Mouse (Mus musculus) midbrain, embryonic 13.5 days (tissue): ENCODE results near the gene Cbr2. TPM values are rescaled to one million over a fixed set of nuclear protein-coding genes. Genes with fewer than 3 reads are reported as not detected.

Experiments
- ATAC-seq: fragments of 200-750 bp; cut with Nextera tagmentation; 2 replicates; pipeline ENCODE4 v1.8.0; 2017; ENCODE audit warnings: mild to moderate bottlenecking, moderate TSS enrichment, moderate library complexity
- H3K27ac ChIP-seq: fragments of 300-500 bp; sonication (generic); 2 replicates; pipeline ENCODE4 v1.5.1; 2015; ENCODE audit warnings: inconsistent platforms, mild to moderate bottlenecking, moderate library complexity
- H3K27me3 ChIP-seq: fragments of 300-500 bp; sonication (generic); 2 replicates; pipeline ENCODE4 v1.6.1; 2015; ENCODE audit warnings: mild to moderate bottlenecking, inconsistent platforms
- H3K36me3 ChIP-seq: fragments of 300-500 bp; sonication (generic); 2 replicates; pipeline ENCODE4 v1.6.1; 2015; ENCODE audit warnings: mild to moderate bottlenecking, inconsistent platforms
- H3K4me1 ChIP-seq: fragments of 300-500 bp; sonication (generic); replicated peaks from 2 replicates; pipeline ENCODE4 v1.6.1; 2015; ENCODE audit warnings: inconsistent platforms
- H3K4me2 ChIP-seq: fragments of 300-500 bp; sonication (generic); replicated peaks from 2 replicates; pipeline ENCODE4 v1.6.1; 2015; ENCODE audit warnings: moderate library complexity, mild to moderate bottlenecking, inconsistent platforms
- H3K4me3 ChIP-seq: fragments of 300-500 bp; sonication (generic); replicated peaks from 2 replicates; pipeline ENCODE4 v1.5.1; 2015; ENCODE audit warnings: mild to moderate bottlenecking, inconsistent platforms
- H3K9ac ChIP-seq: fragments of 300-500 bp; sonication (generic); replicated peaks from 2 replicates; pipeline ENCODE4 v1.6.1; 2015; ENCODE audit warnings: mild to moderate bottlenecking, inconsistent platforms
- H3K9me3 ChIP-seq: fragments of 300-500 bp; sonication (generic); 2 replicates; pipeline ENCODE4 v1.6.1; 2016; ENCODE audit warnings: mild to moderate bottlenecking, inconsistent platforms
- WGBS: fragments of 180-500 bp; shearing (Covaris S2); methylation state at CpG from one replicate; pipeline ENCODE4 v1.1.7; 2015; 5-methylcytosine and 5-hydroxymethylcytosine counted together
- polyA plus RNA-seq: library from polyadenylated mRNA; unstranded; fragments of >200 nt; fragmentation: Nextera tagmentation; extraction: Ambion mirVana; gene quantifications from 2 replicates; pipeline ENCODE4 v1.2.1, GENCODE M21; 2015

Cbr2 gene
- polyA plus RNA-seq, 1 experiment from 2014 or later, result 0.38 TPM

- ATAC-seq, result peak; percentile 12; the same call in 1 of the 2 replicates
- WGBS, result 17% methylated on average over 8 of the region's 8 CpGs
- H3K27me3 ChIP-seq, result no peaks in the 10 kb centered on the region
- 0 out of 2 replicates have a peak overlapping the region, but pooled peaks have one; percentile 3 for H3K4me2 ChIP-seq
- H3K4me3 ChIP-seq, result no peak overlapping the region
- H3K27ac ChIP-seq, result peak overlapping the region; percentile 61
- H3K4me1 ChIP-seq, result peaks cover 45% of the 10 kb centered on the region
- H3K9ac ChIP-seq, result peak overlapping the region; percentile 42
- no peaks in the 10 kb centered on the region for H3K9me3 ChIP-seq
- peaks cover 45% of the 10 kb centered on the region for H3K36me3 ChIP-seq
Measured at GRCm38 (mm10) chr11:120704486-120705325, 27.2 kb downstream of the Cbr2 start.

- H3K9me3 ChIP-seq, result no peaks in the 10 kb centered on the region
- ATAC-seq, result no peak
- 45% methylated on average over 15 of the region's 15 CpGs for WGBS
- H3K4me2 ChIP-seq, result no peak overlapping the region
- H3K4me3 ChIP-seq, result no peak overlapping the region
- peaks cover 45% of the 10 kb centered on the region for H3K36me3 ChIP-seq
- no peaks in the 10 kb centered on the region for H3K27me3 ChIP-seq
- peak overlapping the region; percentile 42 for H3K9ac ChIP-seq
- H3K27ac ChIP-seq, result 0 out of 2 replicates have a peak overlapping the region, but pooled peaks have one; percentile 25
- peaks cover 45% of the 10 kb centered on the region for H3K4me1 ChIP-seq
Measured at GRCm38 (mm10) chr11:120703696-120704454, 28.0 kb downstream of the Cbr2 start.

GRCm38 (mm10) chr11:120697741-120698140 lies 34.2 kb downstream of the Cbr2 start:
- 68% methylated on average over 10 of the region's 10 CpGs for WGBS
- Histone ChIP-seq H3K4me3 (no peak overlapping the region), H3K4me1 (peaks cover 20% of the 10 kb centered on the region), H3K9ac (no peak overlapping the region), H3K9me3 (no peaks in the 10 kb centered on the region), H3K36me3 (peaks cover 75% of the 10 kb centered on the region), H3K27ac (no peak overlapping the region), H3K4me2 (no peak overlapping the region), H3K27me3 (no peaks in the 10 kb centered on the region)
- no peak for ATAC-seq

GRCm38 (mm10) chr11:120696568-120696967 lies 35.3 kb downstream of the Cbr2 start:
- ATAC-seq, result no peak
- Histone ChIP-seq H3K9me3 (no peaks in the 10 kb centered on the region), H3K27ac (no peak overlapping the region), H3K4me1 (peaks cover 20% of the 10 kb centered on the region), H3K4me3 (no peak overlapping the region), H3K4me2 (no peak overlapping the region), H3K27me3 (no peaks in the 10 kb centered on the region), H3K36me3 (peaks cover 75% of the 10 kb centered on the region), H3K9ac (no peak overlapping the region)
- 92% methylated on average over 6 of the region's 6 CpGs for WGBS

GRCm38 (mm10) chr11:120695641-120696040 lies 36.3 kb downstream of the Cbr2 start:
- H3K36me3 ChIP-seq, result peaks cover 70% of the 10 kb centered on the region
- H3K9ac ChIP-seq, result peak overlapping the region; percentile 39; the same call in 1 of the 2 replicates
- H3K27me3 ChIP-seq, result no peaks in the 10 kb centered on the region
- peak; percentile 72 for ATAC-seq
- peaks cover 20% of the 10 kb centered on the region for H3K4me1 ChIP-seq
- H3K4me2 ChIP-seq, result 0 out of 2 replicates have a peak overlapping the region, but pooled peaks have one; percentile 2
- 35% methylated on average over 12 of the region's 12 CpGs for WGBS
- H3K4me3 ChIP-seq, result no peak overlapping the region
- no peaks in the 10 kb centered on the region for H3K9me3 ChIP-seq
- peak overlapping the region; percentile 80 for H3K27ac ChIP-seq

GRCm38 (mm10) chr11:120695184-120695583 lies 36.7 kb downstream of the Cbr2 start:
- no peak overlapping the region for H3K4me3 ChIP-seq
- ATAC-seq, result peak; percentile 77
- H3K27me3 ChIP-seq, result no peaks in the 10 kb centered on the region
- peaks cover 20% of the 10 kb centered on the region for H3K4me1 ChIP-seq
- no peak overlapping the region for H3K9ac ChIP-seq
- no peak overlapping the region for H3K4me2 ChIP-seq
- H3K27ac ChIP-seq, result peak overlapping the region; percentile 80
- peaks cover 70% of the 10 kb centered on the region for H3K36me3 ChIP-seq
- no peaks in the 10 kb centered on the region for H3K9me3 ChIP-seq
- 28% methylated on average over 4 of the region's 4 CpGs for WGBS

- no peak for ATAC-seq
- peaks cover 20% of the 10 kb centered on the region for H3K4me1 ChIP-seq
- H3K9ac ChIP-seq, result no peak overlapping the region
- no peak overlapping the region for H3K27ac ChIP-seq
- 56% methylated on average over 3 of the region's 3 CpGs for WGBS
- no peak overlapping the region for H3K4me2 ChIP-seq
- peaks cover 70% of the 10 kb centered on the region for H3K36me3 ChIP-seq
- no peaks in the 10 kb centered on the region for H3K27me3 ChIP-seq
- H3K4me3 ChIP-seq, result no peak overlapping the region
- no peaks in the 10 kb centered on the region for H3K9me3 ChIP-seq
Measured at GRCm38 (mm10) chr11:120693461-120693860, 38.5 kb downstream of the Cbr2 start.

- 95% methylated on average over 4 of the region's 4 CpGs for WGBS
- no peak overlapping the region for H3K9ac ChIP-seq
- H3K4me3 ChIP-seq, result no peak overlapping the region
- H3K9me3 ChIP-seq, result no peaks in the 10 kb centered on the region
- no peaks in the 10 kb centered on the region for H3K27me3 ChIP-seq
- ATAC-seq, result no peak
- no peak overlapping the region for H3K4me2 ChIP-seq
- peaks cover 20% of the 10 kb centered on the region for H3K4me1 ChIP-seq
- no peak overlapping the region for H3K27ac ChIP-seq
- H3K36me3 ChIP-seq, result peaks cover 75% of the 10 kb centered on the region
Measured at GRCm38 (mm10) chr11:120692471-120693011, 39.4 kb downstream of the Cbr2 start.

GRCm38 (mm10) chr11:120689365-120689764 lies 42.5 kb downstream of the Cbr2 start:
- peaks cover 2% of the 10 kb centered on the region for H3K4me1 ChIP-seq
- H3K36me3 ChIP-seq, result peaks cover 79% of the 10 kb centered on the region

GRCm38 (mm10) chr11:120686650-120687272 lies 45.2 kb downstream of the Cbr2 start:
- no peak for ATAC-seq
- no peak overlapping the region for H3K27ac ChIP-seq

More at GRCm38 (mm10) chr11:120689365-120689764, 42.5 kb downstream of the Cbr2 start:
- Histone ChIP-seq H3K27me3 (no peaks in the 10 kb centered on the region), H3K27ac (no peak overlapping the region), H3K9me3 (no peaks in the 10 kb centered on the region), H3K9ac (no peak overlapping the region), H3K4me2 (no peak overlapping the region), H3K4me3 (no peak overlapping the region)
- 83% methylated on average over 3 of the region's 3 CpGs for WGBS
- no peak for ATAC-seq

GRCm38 (mm10) chr11:120684660-120685059 lies 47.3 kb downstream of the Cbr2 start:
- Histone ChIP-seq H3K9me3 (no peaks in the 10 kb centered on the region), H3K4me1 (no peaks in the 10 kb centered on the region), H3K27me3 (no peaks in the 10 kb centered on the region), H3K4me3 (no peak overlapping the region), H3K36me3 (peaks cover 74% of the 10 kb centered on the region), H3K27ac (no peak overlapping the region), H3K9ac (no peak overlapping the region), H3K4me2 (no peak overlapping the region)
- 93% methylated on average over 2 of the region's 2 CpGs for WGBS
- no peak for ATAC-seq

More at GRCm38 (mm10) chr11:120686650-120687272, 45.2 kb downstream of the Cbr2 start:
- H3K9ac ChIP-seq, result no peak overlapping the region; the same call in 1 of the 2 replicates
- H3K4me1 ChIP-seq, result no peaks in the 10 kb centered on the region
- H3K4me3 ChIP-seq, result no peak overlapping the region
- H3K27me3 ChIP-seq, result no peaks in the 10 kb centered on the region
- WGBS, result 84% methylated on average over 20 of the region's 20 CpGs
- H3K4me2 ChIP-seq, result no peak overlapping the region
- peaks cover 68% of the 10 kb centered on the region for H3K36me3 ChIP-seq
- H3K9me3 ChIP-seq, result no peaks in the 10 kb centered on the region
